Mouse (Mus musculus) heart, adult 2 months (tissue): ENCODE data around the gene Rrp15. TPM values are rescaled to one million over a fixed set of nuclear protein-coding genes. Genes with fewer than 3 reads are reported as not detected.
A peak's percentile ranks its signal among the peaks of the same experiment; 100 is the strongest.

Experiments
- DNase-seq, 2 experiments: peaks; one replicate each; pipeline ENCODE4 v3.0.0; 2021
- H3K27ac ChIP-seq: fragments of 200-600 bp; 2 replicates; pipeline ENCODE4 v1.8.1; 2022
- H3K27me3 ChIP-seq: fragments of 200-500 bp; 2 replicates; pipeline ENCODE4 v1.6.1; 2012; ENCODE audit warnings: mild to moderate bottlenecking, low read length, inconsistent platforms, mixed read lengths; ENCODE audit not compliant: control insufficient read depth, insufficient read depth
- H3K36me3 ChIP-seq: fragments of 200-500 bp; 2 replicates; pipeline ENCODE4 v1.6.1; 2012; ENCODE audit warnings: low read length, inconsistent platforms; ENCODE audit not compliant: control insufficient read depth, insufficient read depth
- H3K4me1 ChIP-seq: fragments of 200-500 bp; 2 replicates; pipeline ENCODE4 v1.6.1; 2011; ENCODE audit warnings: low read length; ENCODE audit not compliant: control insufficient read depth, insufficient read depth
- H3K4me3 ChIP-seq: fragments of 200-600 bp; 2 replicates; pipeline ENCODE4 v1.8.1; 2022
- H3K79me2 ChIP-seq: fragments of 200-500 bp; replicated peaks from 2 replicates; pipeline ENCODE4 v1.6.1; 2012; ENCODE audit warnings: mild to moderate bottlenecking, inconsistent platforms, low read length, moderate library complexity, mixed read lengths; ENCODE audit not compliant: control insufficient read depth, insufficient read depth
- H3K9ac ChIP-seq: fragments of 200-500 bp; 2 replicates; pipeline ENCODE4 v1.6.1; 2012; ENCODE audit warnings: low read depth, mild to moderate bottlenecking, control low read depth, inconsistent platforms, low read length, mixed read lengths
- CTCF ChIP-seq: fragments of 200-600 bp; IDR thresholded peaks from 2 replicates; pipeline ENCODE4 v1.8.1; 2022; ENCODE audit warnings: antibody characterized with exemption, mild to moderate bottlenecking, moderate library complexity
- EP300 ChIP-seq: fragments of 200-500 bp; IDR thresholded peaks from 2 replicates; pipeline ENCODE4 v1.6.1; 2011; ENCODE audit warnings: low read depth, low read length, control low read depth; ENCODE audit not compliant: insufficient read depth
- POLR2A ChIP-seq: fragments of 200-500 bp; IDR thresholded peaks from 2 replicates; pipeline ENCODE4 v1.6.1; 2011; ENCODE audit warnings: mild to moderate bottlenecking, low read depth, low read length, control low read depth; ENCODE audit not compliant: insufficient read depth
- WGBS: fragments of 180-500 bp; shearing (Covaris S2); methylation state at CpG from one replicate; pipeline ENCODE4 v1.1.7; 2018; 5-methylcytosine and 5-hydroxymethylcytosine counted together
- intact Hi-C: fragments of 180-260 bp; cut with DNase I; formaldehyde crosslinking; loops from one replicate; pipeline ENCODE4 v1.15.1; 2025
- polyA plus RNA-seq: library from polyadenylated mRNA; depleted of rRNA; stranded (reverse); fragments of >200 nt; gene quantifications from 2 replicates; pipeline ENCODE4 v1.2.3, GENCODE M21; 2012
- total RNA-seq, 2 experiments: library from RNA; stranded (reverse); gene quantifications; 2 replicates each; pipeline ENCODE4 v1.2.3; 2021

Rrp15 gene
- total and polyA plus RNA-seq, 3 experiments: 2.9 to 9.5 (median 8.9) TPM

- Histone ChIP-seq H3K27me3 (no peaks in the 10 kb centered on the region), H3K27ac (no peak overlapping the region), H3K36me3 (no peaks in the 10 kb centered on the region), H3K79me2 (no peaks in the 10 kb centered on the region), H3K4me3 (no peak overlapping the region), H3K4me1 (no peaks in the 10 kb centered on the region), H3K9ac (no peak overlapping the region)
- TF ChIP-seq POLR2A: no peak
- no peak for TF ChIP-seq EP300
- no peak for TF ChIP-seq CTCF
- DNase-seq: no peak
- 93% methylated on average over 11 of the region's 11 CpGs for WGBS
- intact Hi-C loops: loop anchor here (5.0 to 10.0 kb wide), 2 partner anchors 704 to 1176 kb away; no protein-coding TSS in a partner anchor
These were observed 28.0 kb downstream of the Rrp15 start for GRCm38 (mm10) chr1:186721166-186721565.

DNA sequence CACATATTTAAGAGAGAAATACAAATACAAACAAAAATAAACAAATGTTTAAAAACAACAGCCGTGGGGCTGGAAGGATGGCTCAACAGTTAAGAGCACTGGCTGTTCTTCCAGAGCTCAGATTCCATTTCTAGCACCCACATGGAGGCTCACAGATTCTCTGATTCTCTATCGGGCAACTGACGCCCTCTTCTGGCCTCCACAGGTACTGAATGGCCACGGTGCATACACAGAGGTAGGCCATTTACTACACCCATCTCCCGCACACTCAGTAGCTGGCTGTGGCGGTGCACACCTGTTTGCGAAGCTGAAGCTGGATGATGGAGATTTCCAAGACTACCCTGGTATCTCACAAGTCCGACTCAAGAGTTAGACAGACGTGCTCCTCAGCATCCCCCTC, 29.4 kb downstream of the Rrp15 start:
- H3K4me3 ChIP-seq: no peak overlapping the region
- intact Hi-C loops: loop anchor here (5.0 to 10.0 kb wide), 2 partner anchors 702 to 1175 kb away; no protein-coding TSS in a partner anchor
- no peak for DNase-seq

DNA sequence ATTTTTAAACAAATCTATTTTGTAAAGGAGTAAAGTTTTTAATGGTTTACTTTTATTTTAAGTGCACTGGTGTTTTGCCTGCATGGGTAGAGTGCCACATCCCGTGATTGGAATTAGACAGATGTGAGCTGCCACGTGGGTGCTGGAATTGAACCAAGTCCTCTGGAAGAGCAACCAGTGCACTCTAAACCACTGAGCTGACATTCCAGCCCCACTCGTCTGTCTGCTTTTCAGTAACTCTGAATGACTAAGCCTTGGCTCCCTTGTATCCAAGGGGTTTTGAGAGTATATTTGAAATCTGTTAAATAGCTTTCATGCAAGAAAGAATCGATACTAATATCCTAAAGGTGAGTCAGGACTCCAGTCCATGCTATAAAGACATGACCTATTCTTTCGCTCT, 30.3 kb downstream of the Rrp15 start:
- no peaks in the 10 kb centered on the region for H3K36me3 ChIP-seq
- 67% methylated on average over 5 of the region's 5 CpGs for WGBS
- H3K27me3 ChIP-seq: no peaks in the 10 kb centered on the region
- no peak overlapping the region for H3K27ac ChIP-seq
- no peak overlapping the region for H3K4me3 ChIP-seq
- DNase-seq: no peak
- H3K9ac ChIP-seq: no peak overlapping the region
- H3K4me1 ChIP-seq: no peaks in the 10 kb centered on the region
- intact Hi-C loops: no loop called here
- no peaks in the 10 kb centered on the region for H3K79me2 ChIP-seq
- TF ChIP-seq CTCF (no peak), EP300 (no peak), POLR2A (no peak)

More for the DNA sequence above, 29.4 kb downstream of the Rrp15 start:
- H3K4me1 ChIP-seq: no peaks in the 10 kb centered on the region
- H3K27me3 ChIP-seq: no peaks in the 10 kb centered on the region
- no peaks in the 10 kb centered on the region for H3K36me3 ChIP-seq
- no peak overlapping the region for H3K27ac ChIP-seq
- 96% methylated on average over 9 of the region's 9 CpGs for WGBS
- no peak overlapping the region for H3K9ac ChIP-seq
- no peak for TF ChIP-seq EP300
- TF ChIP-seq POLR2A: no peak
- peak; percentile 47 for TF ChIP-seq CTCF
- no peaks in the 10 kb centered on the region for H3K79me2 ChIP-seq

DNA sequence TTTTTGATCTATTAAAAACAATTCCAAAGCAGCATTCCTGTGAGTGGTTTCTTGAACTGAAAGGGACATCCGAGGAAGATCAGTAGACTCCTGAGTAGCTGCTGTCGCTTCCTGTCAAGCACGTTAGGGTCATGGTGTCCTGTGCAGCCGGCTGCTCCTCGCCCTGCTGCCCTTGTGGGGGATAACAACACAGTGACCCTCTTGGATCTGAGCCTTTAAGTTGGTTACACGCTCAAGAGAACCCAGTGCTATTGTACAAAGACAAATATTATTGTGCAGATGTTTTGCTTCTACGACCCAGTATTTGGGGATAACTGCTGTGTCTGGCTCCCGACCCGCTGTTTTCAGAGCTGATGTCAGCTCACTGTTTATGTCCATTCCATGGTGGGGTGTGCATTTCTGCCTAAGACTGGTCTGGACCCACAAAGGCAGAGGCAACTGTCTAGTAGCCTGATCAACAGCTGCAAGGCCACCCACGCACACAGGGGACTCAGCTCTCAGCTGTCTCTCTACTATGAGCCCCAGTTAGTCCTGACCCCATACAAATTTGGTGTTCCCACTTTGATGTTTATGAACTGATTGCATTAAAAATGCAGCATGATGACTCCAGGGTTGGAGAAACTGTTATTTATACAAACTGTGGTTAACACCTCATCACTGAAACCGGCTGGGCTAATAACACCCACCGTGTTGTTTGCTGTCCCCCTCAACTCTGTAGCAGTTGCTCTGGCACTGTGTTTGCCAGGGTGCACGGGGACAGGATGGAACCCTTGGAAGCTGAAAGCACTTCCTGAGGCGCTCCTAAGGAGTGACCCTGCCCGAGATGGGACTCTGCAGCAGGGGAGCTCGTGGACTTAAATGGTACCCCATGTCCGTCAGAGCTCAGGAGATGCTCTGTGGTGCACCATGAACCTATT, 33.9 kb downstream of the Rrp15 start:
- Histone ChIP-seq H3K4me3 (no peak overlapping the region), H3K4me1 (no peaks in the 10 kb centered on the region), H3K36me3 (no peaks in the 10 kb centered on the region), H3K27ac (no peak overlapping the region), H3K9ac (no peak overlapping the region), H3K79me2 (no peaks in the 10 kb centered on the region), H3K27me3 (no peaks in the 10 kb centered on the region)
- 73% methylated on average over 17 of the region's 17 CpGs for WGBS
- no peak for TF ChIP-seq EP300
- no peak for TF ChIP-seq POLR2A
- TF ChIP-seq CTCF: no peak
- intact Hi-C loops: loop anchor here (5.0 kb wide), 1 partner anchor 323 kb away; no protein-coding TSS in a partner anchor
- DNase-seq: no peak

DNA sequence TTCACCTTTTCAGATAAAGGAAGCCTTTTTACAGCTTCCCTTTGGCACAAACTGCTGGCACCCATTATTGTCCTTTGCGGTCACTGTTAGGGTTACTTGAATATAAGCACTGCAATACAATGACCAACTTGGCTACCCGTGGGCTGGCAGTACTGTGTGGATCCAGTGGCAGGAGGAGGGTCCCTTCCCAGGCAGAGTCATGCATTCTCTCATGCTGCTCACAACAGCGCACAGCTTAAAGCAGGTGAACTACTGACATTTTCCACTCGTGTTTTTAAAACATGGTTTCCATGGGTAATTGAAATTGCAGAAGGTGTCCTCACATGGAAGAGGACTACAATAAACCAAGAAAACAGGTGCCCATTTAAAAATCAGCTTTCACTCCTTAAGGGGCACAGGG, 34.9 kb downstream of the Rrp15 start:
- Histone ChIP-seq H3K79me2 (no peaks in the 10 kb centered on the region), H3K9ac (no peak overlapping the region), H3K4me3 (no peak overlapping the region), H3K4me1 (no peaks in the 10 kb centered on the region; the same call in 1 of the 2 replicates), H3K27ac (no peak overlapping the region), H3K36me3 (no peaks in the 10 kb centered on the region), H3K27me3 (no peaks in the 10 kb centered on the region)
- 82% methylated on average over 4 of the region's 4 CpGs for WGBS
- no peak for DNase-seq
- intact Hi-C loops: loop anchor here (5.0 kb wide), 1 partner anchor 322 kb away; no protein-coding TSS in a partner anchor
- no peak for TF ChIP-seq POLR2A
- no peak for TF ChIP-seq EP300
- TF ChIP-seq CTCF: no peak

- under 1% methylated on average over 3 of the region's 3 CpGs for WGBS
- H3K36me3 ChIP-seq: no peaks in the 10 kb centered on the region
- no peak for DNase-seq
- H3K4me1 ChIP-seq: peaks cover 2% of the 10 kb centered on the region
- no peak overlapping the region for H3K9ac ChIP-seq
- H3K27ac ChIP-seq: no peak overlapping the region
- no peaks in the 10 kb centered on the region for H3K79me2 ChIP-seq
- intact Hi-C loops: loop anchor here (2.0 to 5.0 kb wide), 3 partner anchors 321 to 530 kb away; no protein-coding TSS in a partner anchor
- TF ChIP-seq CTCF (peak; percentile 91), POLR2A (no peak)
- no peak overlapping the region for H3K4me3 ChIP-seq
- no peaks in the 10 kb centered on the region for H3K27me3 ChIP-seq
These were observed 36.2 kb downstream of the Rrp15 start for GRCm38 (mm10) chr1:186712802-186713471.
